Mouse (Mus musculus) spleen, adult 2 months (tissue): ENCODE results near the gene Rad51d.
A peak's percentile ranks its signal among the peaks of the same experiment; 100 is the strongest.

ENCODE experiments used
- CTCF ChIP-seq: fragments of 200-500 bp; IDR thresholded peaks from 2 replicates; pipeline ENCODE4 v1.5.1; 2011; ENCODE audit warnings: mild to moderate bottlenecking, inconsistent platforms; ENCODE audit not compliant: insufficient read depth, insufficient read length, insufficient replicate concordance; ENCODE audit errors: extremely low read depth
- POLR2A ChIP-seq: fragments of 200-500 bp; IDR thresholded peaks from 2 replicates; pipeline ENCODE4 v1.6.1; 2011; ENCODE audit warnings: low read depth, low read length, inconsistent platforms

DNA sequence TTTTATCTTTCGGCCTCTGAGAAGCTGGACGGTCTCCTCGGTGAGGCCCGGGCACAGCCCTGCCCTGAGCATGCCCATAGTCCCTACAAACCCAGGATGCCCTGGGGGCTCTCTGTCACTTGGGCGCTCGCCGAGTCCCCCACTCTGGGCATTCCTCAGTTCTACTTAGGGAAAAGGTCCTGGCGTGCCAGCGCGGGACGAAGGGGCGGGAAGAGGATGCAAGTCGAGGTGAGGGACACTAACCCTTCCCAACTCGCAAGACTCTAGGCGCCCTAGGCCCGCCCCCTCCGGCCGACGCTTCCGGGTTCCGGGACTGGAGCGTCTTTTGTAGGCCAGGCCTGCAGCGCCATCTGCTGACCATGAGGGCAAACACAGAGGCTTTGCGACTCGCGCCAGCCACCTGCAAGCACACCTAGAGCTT is at the start of gene Rad51d:
- peak; percentile 73 for TF ChIP-seq POLR2A
- TF ChIP-seq CTCF, result peak; percentile 97
